Mouse (Mus musculus) stomach, postnatal 0 days (tissue): ENCODE measurements around the gene Ddx50. TPM values are rescaled to one million over a fixed set of nuclear protein-coding genes. Genes with fewer than 3 reads are reported as not detected.
A peak's percentile ranks its signal among the peaks of the same experiment; 100 is the strongest.

Source experiments
- ATAC-seq: fragments of 200-750 bp; cut with Nextera tagmentation; 2 replicates; pipeline ENCODE4 v1.8.0; 2017; ENCODE audit not compliant: low FRiP score, low TSS enrichment
- DNase-seq: peaks from one replicate; pipeline ENCODE4 v3.0.0-alpha.2; 2016; ENCODE audit warnings: low spot score
- H3K27ac ChIP-seq: fragments of 300-500 bp; sonication (generic); replicated peaks from 2 replicates; pipeline ENCODE4 v1.5.1; 2014; ENCODE audit warnings: mild to moderate bottlenecking, control low read depth
- H3K27me3 ChIP-seq: fragments of 300-500 bp; sonication (generic); 2 replicates; pipeline ENCODE4 v1.6.1; 2014; ENCODE audit warnings: low read length; ENCODE audit not compliant: control insufficient read depth, insufficient read depth
- H3K36me3 ChIP-seq: fragments of 300-500 bp; sonication (generic); 2 replicates; pipeline ENCODE4 v1.6.1; 2014; ENCODE audit warnings: low read length, mixed read lengths; ENCODE audit not compliant: control insufficient read depth, insufficient read depth
- H3K4me1 ChIP-seq: fragments of 300-500 bp; sonication (generic); replicated peaks from 2 replicates; pipeline ENCODE4 v1.6.1; 2014; ENCODE audit warnings: antibody characterized with exemption; ENCODE audit not compliant: control insufficient read depth, insufficient read depth
- H3K4me2 ChIP-seq: fragments of 300-500 bp; sonication (generic); replicated peaks from 2 replicates; pipeline ENCODE4 v1.6.1; 2014; ENCODE audit warnings: low read depth, mild to moderate bottlenecking, control low read depth, moderate library complexity
- H3K4me3 ChIP-seq: fragments of 300-500 bp; sonication (generic); 2 replicates; pipeline ENCODE4 v1.5.1; 2014; ENCODE audit warnings: low read depth, low read length, control low read depth
- H3K9ac ChIP-seq: fragments of 300-500 bp; sonication (generic); 2 replicates; pipeline ENCODE4 v1.6.1; 2014; ENCODE audit warnings: mild to moderate bottlenecking, low read length, control low read depth, mixed read lengths
- H3K9me3 ChIP-seq: fragments of 300-500 bp; sonication (generic); 2 replicates; pipeline ENCODE4 v1.6.1; 2016; ENCODE audit warnings: low read length; ENCODE audit not compliant: control insufficient read depth
- CTCF ChIP-seq: IDR thresholded peaks from 2 replicates; pipeline ENCODE4 v1.5.1; 2016; ENCODE audit warnings: antibody characterized with exemption, low read depth, mild to moderate bottlenecking, moderate library complexity
- EP300 ChIP-seq: optimal IDR thresholded peaks from 2 replicates; pipeline ENCODE3; 2016; ENCODE audit warnings: antibody characterized with exemption
- WGBS: fragments of 180-500 bp; shearing (Covaris S2); extraction: QIAGEN DNeasy Blood & Tissue Kit; methylation state at CpG from one replicate; pipeline ENCODE4 v1.1.7; 2014; 5-methylcytosine and 5-hydroxymethylcytosine counted together
- polyA plus RNA-seq: library from polyadenylated mRNA; unstranded; fragments of >200 nt; fragmentation: Nextera tagmentation; extraction: Ambion mirVana; gene quantifications from 2 replicates; pipeline ENCODE4 v1.2.1, GENCODE M21; 2015

Ddx50 gene
- 80.6 and 81.2 TPM in 2 replicates for polyA plus RNA-seq

DNA sequence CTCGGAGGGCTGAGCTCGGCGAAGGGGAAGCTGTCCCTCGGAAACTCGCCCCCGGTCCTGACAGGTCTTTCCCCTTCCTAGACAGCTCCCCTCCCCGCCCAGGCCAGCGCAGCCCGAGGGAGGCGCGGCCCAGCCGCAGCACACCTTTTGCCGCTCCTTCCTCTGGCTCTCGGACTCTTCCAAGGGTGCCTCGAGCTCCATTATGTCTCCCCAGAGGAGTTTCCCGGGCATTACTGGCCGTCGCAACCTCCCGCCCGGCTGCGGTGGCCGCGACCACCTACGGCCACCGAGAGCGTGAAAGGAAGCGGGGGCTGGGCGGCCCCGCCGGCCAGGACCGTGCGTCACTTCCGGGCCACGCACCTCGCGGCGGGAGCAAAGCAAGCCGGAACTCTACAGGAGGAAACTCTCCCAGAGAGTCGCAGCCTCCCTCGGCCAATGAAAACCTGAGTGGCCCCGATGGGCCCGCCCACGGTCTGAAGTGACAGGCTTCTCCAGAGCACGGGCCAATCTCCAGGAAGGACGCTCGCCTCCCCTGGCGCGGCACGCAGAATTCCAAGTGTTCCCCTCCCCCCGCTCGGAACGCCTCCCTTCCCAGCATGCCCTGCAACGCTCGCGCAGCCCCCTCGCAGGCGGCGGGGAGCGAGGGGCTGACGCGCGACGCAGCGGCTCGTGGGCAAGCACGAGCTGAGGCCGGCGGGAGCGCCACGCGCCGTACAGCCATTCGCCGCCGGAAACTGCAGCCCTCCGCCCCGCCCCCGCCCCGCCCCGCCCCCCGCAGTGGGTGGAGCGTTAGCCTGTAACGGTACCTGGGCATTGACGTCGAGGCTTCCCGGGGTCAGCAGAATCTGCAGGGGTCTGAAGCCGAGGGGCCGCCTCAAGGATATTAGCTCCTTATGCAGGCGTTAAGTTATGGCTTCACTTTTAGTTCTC is at the start of gene Ddx50:
Gene Ddx50, minus strand, starts transcription at position 338 of the 930 bp plus-strand sequence.
- no peaks in the 10 kb centered on the region for H3K9me3 ChIP-seq
- WGBS, result under 1% methylated on average over 80 of the region's 89 CpGs
- H3K4me1 ChIP-seq, result no peaks in the 10 kb centered on the region
- H3K36me3 ChIP-seq, result 0 out of 2 replicates have a peak, but pooled peaks cover 4% of the 10 kb centered on the region
- ATAC-seq, result peak; percentile 100
- H3K9ac ChIP-seq, result peak within 1 kb of the TSS; percentile 90
- H3K27me3 ChIP-seq, result no peaks in the 10 kb centered on the region
- peak; percentile 85 for TF ChIP-seq EP300
- TF ChIP-seq CTCF, result no peak
- peak within 1 kb of the TSS; percentile 62 for H3K4me2 ChIP-seq
- H3K27ac ChIP-seq, result peak within 1 kb of the TSS; percentile 94
- DNase-seq, result peak; percentile 99
- peak within 1 kb of the TSS; percentile 91 for H3K4me3 ChIP-seq

DNA sequence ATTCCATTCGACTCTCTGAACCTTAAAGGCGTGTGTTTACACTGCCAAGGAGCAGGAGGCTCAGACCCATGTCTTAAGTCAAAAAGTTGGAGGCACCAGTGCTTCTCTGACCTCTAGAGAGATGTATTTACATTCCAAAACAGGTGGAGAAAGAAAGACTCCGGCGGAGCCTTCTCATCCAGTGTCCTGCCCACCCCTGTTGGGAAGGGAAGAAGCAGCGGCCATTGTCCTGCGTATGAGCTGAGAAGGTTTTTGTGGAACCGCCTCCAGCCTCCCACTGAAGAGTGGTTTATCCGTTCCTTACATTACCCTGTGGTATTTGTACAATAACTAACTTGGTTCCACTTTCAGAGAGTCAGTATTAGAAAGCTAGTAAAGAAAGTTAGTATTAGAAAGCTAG is 41.8 kb upstream of the Ddx50 start:
- Histone ChIP-seq H3K27ac (no peak overlapping the region), H3K4me1 (no peaks in the 10 kb centered on the region), H3K27me3 (no peaks in the 10 kb centered on the region), H3K9ac (no peak overlapping the region), H3K9me3 (no peaks in the 10 kb centered on the region), H3K4me3 (no peak overlapping the region), H3K4me2 (no peak overlapping the region), H3K36me3 (no peaks in the 10 kb centered on the region)
- WGBS, result 45% methylated on average over 8 of the region's 8 CpGs
- no peak for DNase-seq
- no peak for ATAC-seq
- TF ChIP-seq CTCF (no peak), EP300 (no peak)

DNA sequence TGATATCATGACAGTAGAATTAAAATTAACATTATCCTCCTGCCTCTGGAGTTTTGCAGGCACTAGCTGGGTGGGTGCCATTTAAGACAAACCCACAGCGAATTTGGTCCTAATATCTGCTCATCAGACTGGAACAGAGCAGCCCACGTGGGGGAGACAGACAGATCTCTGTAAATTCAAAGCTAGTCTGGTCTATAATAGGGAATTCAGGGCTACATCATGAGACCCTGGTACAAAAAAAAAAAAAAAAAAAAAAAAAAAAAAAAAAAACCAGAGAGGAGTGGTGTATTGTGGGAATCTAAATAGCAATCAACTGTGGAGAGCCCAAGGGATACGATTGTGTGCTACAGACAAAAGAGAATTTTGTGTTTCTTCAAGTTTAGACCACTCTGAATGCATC is 41.2 kb upstream of the Ddx50 start:
- H3K36me3 ChIP-seq, result no peaks in the 10 kb centered on the region
- H3K4me1 ChIP-seq, result no peaks in the 10 kb centered on the region
- H3K27ac ChIP-seq, result no peak overlapping the region
- no peak for TF ChIP-seq CTCF
- no peak for TF ChIP-seq EP300
- 73% methylated on average over 3 of the region's 3 CpGs for WGBS
- no peak overlapping the region for H3K4me2 ChIP-seq
- H3K9ac ChIP-seq, result no peak overlapping the region
- H3K4me3 ChIP-seq, result no peak overlapping the region
- no peaks in the 10 kb centered on the region for H3K9me3 ChIP-seq
- ATAC-seq (no peak), DNase-seq (no peak)
- H3K27me3 ChIP-seq, result no peaks in the 10 kb centered on the region

DNA sequence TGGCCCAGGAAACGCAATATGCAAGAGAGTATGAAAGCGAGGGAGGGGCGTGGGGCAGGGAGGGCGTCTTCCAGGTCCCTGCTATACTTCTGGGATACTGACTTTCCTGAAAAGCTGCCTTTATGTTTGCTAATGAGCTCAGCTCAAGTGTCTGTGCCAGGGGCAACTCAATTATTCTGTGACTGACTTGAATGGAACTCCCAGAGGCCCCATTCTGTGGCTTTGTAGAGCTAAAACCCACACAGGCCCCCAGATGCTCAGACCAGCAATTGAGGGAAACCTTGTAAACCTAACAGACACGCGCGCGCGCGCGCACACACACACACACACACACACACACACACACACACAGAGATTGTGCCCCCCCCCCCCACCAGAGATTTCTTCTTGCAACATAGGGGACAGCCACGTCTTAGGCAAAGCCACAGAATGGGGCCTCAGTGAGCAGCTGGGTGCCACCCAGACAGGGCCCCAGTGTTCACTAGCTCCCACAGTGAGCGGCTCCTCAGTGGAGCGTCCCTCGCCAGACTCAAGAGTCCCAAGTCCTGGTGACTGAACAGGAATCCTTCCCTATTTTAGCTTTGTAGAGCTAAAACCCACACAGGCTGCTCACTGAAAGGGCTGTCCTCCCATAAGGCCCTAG is 36.1 kb upstream of the Ddx50 start:
- no peak for ATAC-seq
- H3K36me3 ChIP-seq, result no peaks in the 10 kb centered on the region
- DNase-seq, result no peak
- H3K27me3 ChIP-seq, result no peaks in the 10 kb centered on the region
- H3K9ac ChIP-seq, result no peak overlapping the region
- TF ChIP-seq CTCF (no peak), EP300 (no peak)
- H3K4me3 ChIP-seq, result no peak overlapping the region
- no peaks in the 10 kb centered on the region for H3K4me1 ChIP-seq
- WGBS, result 75% methylated on average over 15 of the region's 15 CpGs
- no peaks in the 10 kb centered on the region for H3K9me3 ChIP-seq
- no peak overlapping the region for H3K27ac ChIP-seq
- H3K4me2 ChIP-seq, result no peak overlapping the region

DNA sequence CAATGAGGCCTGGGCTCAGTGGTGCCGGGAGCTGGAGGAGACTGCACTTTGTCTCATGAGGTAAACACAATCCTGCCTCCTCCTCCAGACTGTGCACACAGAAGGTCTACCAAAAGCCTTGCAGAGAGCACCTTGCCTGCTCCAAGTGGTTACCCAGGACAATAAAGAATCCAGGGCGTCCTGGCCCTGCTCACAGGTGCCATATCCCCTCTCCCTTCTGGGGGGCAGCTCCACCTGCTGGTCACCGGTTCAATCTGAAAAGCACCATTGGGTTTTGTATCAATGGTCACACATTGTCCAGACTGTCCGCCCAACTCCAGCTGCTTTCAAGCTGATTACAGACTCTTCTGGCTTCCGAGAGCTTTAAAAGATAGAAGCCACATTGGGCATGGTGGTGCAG is 32.0 kb upstream of the Ddx50 start:
- no peak overlapping the region for H3K4me3 ChIP-seq
- H3K27me3 ChIP-seq, result no peaks in the 10 kb centered on the region
- TF ChIP-seq CTCF, result peak; percentile 74
- TF ChIP-seq EP300, result no peak
- H3K4me2 ChIP-seq, result no peak overlapping the region
- no peak overlapping the region for H3K9ac ChIP-seq
- no peaks in the 10 kb centered on the region for H3K9me3 ChIP-seq
- no peaks in the 10 kb centered on the region for H3K4me1 ChIP-seq
- DNase-seq (peak; percentile 50), ATAC-seq (no peak; the same call in 1 of the 2 replicates)
- 45% methylated on average over 5 of the region's 5 CpGs for WGBS
- no peak overlapping the region for H3K27ac ChIP-seq
- H3K36me3 ChIP-seq, result no peaks in the 10 kb centered on the region

DNA sequence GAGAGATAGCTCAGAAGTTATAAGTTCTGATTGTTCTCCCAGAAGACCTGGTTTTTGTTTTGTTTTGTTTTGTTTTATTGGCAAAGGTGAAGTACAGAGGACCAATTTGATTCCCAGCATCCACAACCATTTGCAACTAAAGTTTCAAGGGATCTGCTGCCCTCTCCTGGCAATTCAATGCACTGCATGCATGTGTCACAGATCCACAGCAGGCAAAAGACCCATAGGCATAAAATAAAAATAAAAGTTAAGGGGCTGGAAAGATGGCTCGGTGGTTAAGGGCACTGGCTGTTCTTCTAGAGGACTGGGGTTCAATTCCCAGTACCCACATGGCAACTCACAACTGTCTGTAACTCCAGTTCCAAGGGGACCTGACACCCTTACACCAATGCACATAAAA is 28.8 kb upstream of the Ddx50 start:
- no peak for DNase-seq
- no peak for ATAC-seq
- Histone ChIP-seq H3K27ac (no peak overlapping the region), H3K9me3 (no peaks in the 10 kb centered on the region), H3K9ac (no peak overlapping the region), H3K27me3 (no peaks in the 10 kb centered on the region), H3K36me3 (no peaks in the 10 kb centered on the region), H3K4me1 (no peaks in the 10 kb centered on the region), H3K4me2 (no peak overlapping the region), H3K4me3 (no peak overlapping the region)
- 83% methylated on average over 1 of the region's 1 CpGs for WGBS
- TF ChIP-seq CTCF (peak; percentile 54), EP300 (no peak)
